Mouse (Mus musculus): ENCODE data around the gene Gpa33. TPM values are rescaled to one million over a fixed set of nuclear protein-coding genes. Genes with fewer than 3 reads are reported as not detected.

The Gpa33 gene
- polyA plus RNA-seq (2017; shearing (Covaris generic)): not detected

GRCm38 (mm10) chr1:166130224-166130860, at the start of gene Gpa33:
Gpa33 (plus strand) TSS chr1:166130238.

GRCm38 (mm10) chr1:166127719-166128118, 2.3 kb upstream of the Gpa33 start, which contains the start of gene Dusp27:
Dusp27 (minus strand) TSS chr1:166127922.

Other genes with a start within 250 kb of the Gpa33 start
- 32.8 TPM for gene Pou2f1, start 127.6 kb upstream of the Gpa33 start, polyA plus RNA-seq (2017; shearing (Covaris generic))
- not detected for gene Dusp27, start 2.3 kb upstream of the Gpa33 start, polyA plus RNA-seq (2017; shearing (Covaris generic))
- gene Mael, start 108.5 kb downstream of the Gpa33 start, polyA plus RNA-seq (2017; shearing (Covaris generic)): not detected
- not detected for gene Ildr2, start 123.9 kb downstream of the Gpa33 start, polyA plus RNA-seq (2017; shearing (Covaris generic))
- 41.8 TPM for gene Tada1, start 248.9 kb downstream of the Gpa33 start, polyA plus RNA-seq (2017; shearing (Covaris generic))